Mouse (Mus musculus): Measurements from ENCODE around the gene Ano10. TPM values are rescaled to one million over a fixed set of nuclear protein-coding genes. Genes with fewer than 3 reads are reported as not detected.
A peak's percentile ranks its signal among the peaks of the same experiment; 100 is the strongest.

The Ano10 gene
- total RNA-seq, 2 experiments from 2014 or later = 27.1 to 28.1 TPM

DNA sequence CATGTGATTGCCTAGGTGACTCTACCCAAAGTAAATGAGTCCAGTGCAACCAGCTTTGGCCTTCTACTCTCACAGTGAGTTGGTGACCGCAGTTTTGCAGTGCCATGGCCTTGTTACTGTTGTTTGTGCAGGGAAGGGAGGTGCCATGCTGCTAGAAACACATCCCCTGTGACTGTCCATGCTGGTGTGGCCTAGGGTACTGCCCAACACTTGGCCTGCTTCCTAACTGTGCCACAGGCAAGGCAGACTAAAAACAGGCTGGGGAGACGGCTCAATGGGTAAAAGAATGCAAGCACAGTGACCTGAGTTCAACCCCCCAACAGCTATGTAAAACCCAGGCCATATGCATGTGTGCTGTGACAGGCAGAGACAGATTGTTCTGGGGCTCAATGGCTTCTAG lies 74.3 kb downstream of the Ano10 start:
- intact Hi-C loops (cut with DNase I) = no loop called here
- no peak for DNase-seq (ENCODE audit: low spot score in 2 of 2)

DNA sequence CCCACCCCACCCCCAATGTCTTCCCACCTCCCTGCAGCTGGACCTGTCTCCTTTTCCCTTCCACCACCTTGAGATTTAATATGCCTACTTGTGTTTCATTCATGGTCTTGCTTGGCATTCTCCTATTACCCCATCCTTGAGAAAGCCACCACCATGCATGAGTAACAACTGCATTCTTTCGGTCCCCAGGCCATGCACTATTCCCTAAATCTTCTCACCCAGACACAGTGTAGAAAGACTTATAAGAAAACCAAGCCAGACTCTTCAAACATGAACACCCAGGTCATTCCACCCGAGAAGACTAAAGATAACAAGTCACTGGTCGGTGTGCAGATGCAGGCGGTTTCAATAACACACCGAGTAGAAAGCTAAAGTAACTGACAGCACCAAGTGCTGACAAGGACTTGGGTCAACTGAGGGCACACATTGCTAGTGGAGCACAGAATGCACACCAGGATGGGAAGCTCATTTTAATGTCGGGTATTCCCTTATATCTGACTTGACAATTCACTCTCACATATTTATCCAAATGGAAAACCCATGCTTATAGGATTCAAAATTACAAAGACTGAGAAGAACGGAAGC lies 77.2 kb downstream of the Ano10 start:
- no peak for DNase-seq (ENCODE audit: low spot score in 2 of 2)
- intact Hi-C loops (cut with DNase I) = no loop called here

DNA sequence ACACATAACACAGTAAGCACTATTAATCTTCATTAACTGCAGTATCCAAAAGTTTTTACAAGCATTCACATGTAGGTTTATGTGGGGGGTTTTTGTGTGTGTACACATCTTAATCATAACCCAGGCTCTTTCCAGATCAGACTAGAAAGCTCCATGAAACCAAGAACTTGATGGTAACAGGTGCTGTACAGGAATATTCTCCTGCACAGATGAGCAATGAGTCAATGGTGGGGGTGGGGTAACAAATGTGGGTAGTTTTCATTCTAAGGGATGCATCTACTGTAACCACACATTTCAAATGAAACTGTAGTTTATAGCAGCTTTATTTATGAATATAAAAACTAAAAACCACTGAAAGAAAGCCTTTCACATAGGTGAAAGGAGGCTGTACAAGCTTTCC lies 79.1 kb downstream of the Ano10 start:
- intact Hi-C loops (cut with DNase I) = no loop called here
- DNase-seq (ENCODE audit: low spot score in 2 of 2) = no peak

DNA sequence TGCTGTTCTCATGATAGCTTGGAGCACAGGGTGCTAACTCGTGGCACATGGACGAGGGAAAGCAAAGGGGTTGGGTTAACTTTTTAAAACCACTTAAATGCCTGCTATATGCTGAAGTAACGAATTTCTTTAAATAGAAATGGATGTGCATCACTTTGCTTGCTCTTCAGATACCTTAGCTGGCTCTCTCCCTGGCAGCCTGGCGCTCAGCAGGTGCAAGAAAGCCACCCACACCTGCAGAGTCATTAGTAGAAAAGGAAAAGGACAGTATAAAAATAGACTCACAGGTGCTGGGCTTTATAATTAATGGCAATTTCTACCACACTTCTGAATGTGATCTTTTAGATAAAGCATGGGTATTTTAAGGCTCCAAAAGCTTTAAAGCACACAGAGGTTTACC lies 85.9 kb downstream of the Ano10 start:
- no peak for DNase-seq (ENCODE audit: low spot score in 2 of 2)
- intact Hi-C loops (cut with DNase I) = no loop called here

DNA sequence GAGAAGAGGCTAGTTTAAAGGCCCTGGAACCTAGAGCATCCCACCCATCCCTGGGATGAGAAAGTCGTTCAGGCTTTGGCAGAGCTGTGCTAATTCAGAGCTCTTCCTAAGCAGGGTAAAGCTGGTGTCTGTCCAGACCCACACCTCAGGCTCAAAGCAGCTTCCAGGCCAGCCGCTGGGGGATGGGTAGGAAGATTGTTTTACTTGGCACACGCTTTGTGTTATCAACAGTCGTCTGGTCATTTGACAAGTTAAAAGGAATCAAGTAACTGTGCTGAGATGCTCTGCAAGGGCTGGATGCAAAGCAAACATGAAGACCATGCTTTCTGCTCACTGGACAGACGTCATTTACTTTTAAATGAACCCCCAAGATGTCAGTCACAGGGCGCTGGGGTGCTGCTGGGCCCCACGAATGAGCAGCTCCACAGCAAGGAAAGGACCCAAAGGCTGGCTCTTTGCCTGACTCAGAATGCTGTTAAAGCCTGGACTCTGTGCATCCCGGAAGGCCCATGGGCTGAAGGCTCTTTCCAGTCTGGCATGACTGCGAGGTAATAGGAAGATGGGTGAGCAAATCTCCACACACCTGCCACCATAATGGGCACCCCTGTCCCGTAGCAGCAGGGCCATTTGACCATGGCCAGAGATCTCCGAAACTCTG lies 88.6 kb downstream of the Ano10 start:
- intact Hi-C loops (cut with DNase I) = no loop called here
- DNase-seq (ENCODE audit: low spot score in 2 of 2) = no peak

DNA sequence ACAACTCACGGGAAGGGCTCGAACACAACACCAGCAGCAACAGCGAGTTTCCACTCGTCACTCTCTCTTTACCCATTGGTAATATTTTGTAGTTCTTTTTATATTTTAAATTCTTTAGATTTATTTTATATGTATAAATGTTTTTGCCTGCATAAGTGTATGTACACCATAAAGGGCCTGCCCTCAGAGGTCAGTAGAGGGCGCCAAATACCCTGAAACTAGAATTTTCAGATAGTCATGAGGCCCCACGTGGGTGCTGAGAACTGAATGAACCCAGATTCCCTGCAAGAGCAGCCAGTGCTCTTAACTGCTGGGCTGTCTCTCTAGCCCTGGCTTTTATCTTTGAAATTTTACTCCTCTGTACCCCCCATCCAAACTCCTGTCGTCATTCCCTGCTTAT lies 89.7 kb downstream of the Ano10 start:
- intact Hi-C loops (cut with DNase I) = no loop called here

DNA sequence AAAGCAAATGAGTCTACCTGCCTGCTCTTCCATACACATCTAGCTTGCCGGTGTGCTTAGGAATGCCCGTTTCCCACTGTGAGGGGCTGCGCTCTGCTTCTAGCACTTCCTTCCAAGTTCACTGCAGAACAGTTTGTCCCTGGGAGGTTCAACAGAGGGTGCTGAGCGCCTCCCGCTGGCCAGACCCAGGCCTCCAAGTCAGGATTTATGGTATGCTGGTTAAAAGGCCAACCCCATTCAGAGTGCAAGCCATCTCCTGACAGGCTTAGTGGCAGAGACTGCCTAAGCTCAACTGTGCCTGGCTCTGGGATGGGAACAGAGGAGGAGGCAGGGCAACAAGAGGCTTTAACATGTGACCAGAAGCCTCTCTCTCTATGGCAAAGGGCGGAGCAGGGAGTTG lies 95.0 kb downstream of the Ano10 start:
- DNase-seq (ENCODE audit: low spot score in 2 of 2) = peak; percentile 25
- intact Hi-C loops (cut with DNase I) = no loop called here

More for the DNA sequence above, 89.7 kb downstream of the Ano10 start:
- no peak for DNase-seq (ENCODE audit: low spot score in 2 of 2)

DNA sequence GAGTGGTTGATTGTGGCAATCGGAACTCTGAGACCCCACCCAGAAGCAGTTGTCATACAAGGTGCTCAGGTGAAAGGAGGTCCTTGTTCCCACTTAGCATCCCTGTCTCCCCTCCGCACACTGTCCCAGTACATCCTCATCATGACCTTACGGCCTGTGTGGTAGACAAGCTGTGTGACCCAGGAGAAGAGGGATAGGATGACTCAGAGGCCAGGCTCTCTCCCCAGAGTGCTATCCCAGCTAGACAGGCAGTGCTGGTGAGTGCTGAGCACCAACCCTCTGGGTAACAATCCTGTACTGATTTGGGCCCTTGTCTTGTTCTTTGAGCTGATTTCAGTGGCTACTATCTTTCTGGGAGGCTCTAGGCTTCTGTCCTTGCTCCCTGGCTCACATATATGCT lies 95.6 kb downstream of the Ano10 start:
- DNase-seq (ENCODE audit: low spot score in 2 of 2) = no peak
- intact Hi-C loops (cut with DNase I) = no loop called here

DNA sequence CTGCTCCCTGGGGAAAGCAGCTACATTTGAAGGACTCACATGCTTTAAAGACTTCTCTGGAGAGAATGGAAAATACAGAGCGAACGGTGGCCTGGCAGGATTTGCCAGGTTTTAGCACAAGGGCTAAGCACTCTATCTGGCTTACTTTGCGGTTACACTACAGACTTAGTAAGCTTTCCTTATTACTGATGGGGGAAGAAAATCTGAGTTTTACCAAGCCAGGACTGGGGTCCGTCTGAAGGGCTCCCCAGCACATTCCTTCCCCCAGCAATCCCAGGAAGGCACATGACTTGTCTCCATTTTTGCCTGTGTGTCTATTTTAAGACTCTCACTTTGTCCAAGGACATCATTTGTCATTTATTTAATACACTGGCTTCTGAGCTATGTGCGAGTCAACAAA lies 97.2 kb downstream of the Ano10 start:
- DNase-seq (ENCODE audit: low spot score in 2 of 2) = no peak
- intact Hi-C loops (cut with DNase I) = no loop called here

DNA sequence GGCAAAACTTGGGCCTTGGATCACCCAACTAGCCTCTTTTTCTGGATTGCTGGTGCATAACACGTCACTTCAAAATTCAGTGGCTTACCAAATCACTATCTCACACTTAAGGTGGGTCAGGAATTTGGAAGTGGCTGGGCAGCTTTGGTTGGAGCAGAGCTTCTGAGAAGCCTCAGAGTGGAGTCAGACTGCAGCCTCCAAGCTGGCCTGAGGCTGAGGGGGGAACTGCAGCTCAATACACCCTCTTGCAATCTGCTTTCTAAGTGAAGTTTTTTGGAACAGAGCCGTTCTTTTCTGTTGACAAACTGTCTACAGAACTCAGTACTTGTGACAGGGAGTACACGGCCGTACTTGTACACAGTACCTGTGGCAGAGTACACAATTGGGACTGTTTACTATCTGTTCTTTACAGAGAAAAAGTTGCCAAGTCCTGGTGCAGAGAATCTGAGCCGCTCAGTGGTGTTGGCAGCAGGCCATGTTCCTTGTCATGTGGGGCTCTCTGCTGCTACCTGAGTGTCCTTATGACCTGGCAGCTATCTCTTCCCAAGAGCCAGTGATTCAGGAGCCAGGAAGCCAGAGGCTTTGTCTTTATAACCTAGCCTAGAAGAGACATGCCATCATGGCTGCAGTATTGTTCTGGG lies 99.1 kb downstream of the Ano10 start:
- no peak for DNase-seq (ENCODE audit: low spot score in 2 of 2)
- intact Hi-C loops (cut with DNase I) = no loop called here

DNA sequence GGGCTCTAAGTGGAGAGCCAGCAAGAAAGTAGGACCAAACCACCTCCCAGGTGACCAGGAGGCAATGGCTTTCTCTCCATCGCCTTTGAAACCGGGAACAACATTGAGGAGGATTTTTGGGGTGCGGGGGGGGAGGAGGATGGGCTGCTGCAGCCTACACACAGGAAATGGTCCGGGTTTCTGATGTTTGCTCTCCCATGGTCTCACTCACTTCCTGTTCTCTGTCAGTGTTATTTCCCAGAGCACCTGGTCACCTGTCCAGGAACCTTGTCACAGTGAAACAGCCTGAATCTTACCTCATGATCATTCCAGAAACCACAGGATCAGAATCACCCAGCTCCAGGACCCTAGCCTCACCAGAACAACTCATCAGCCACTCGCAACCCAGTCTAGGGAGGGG lies 100.4 kb downstream of the Ano10 start:
- intact Hi-C loops (cut with DNase I) = no loop called here
- DNase-seq (ENCODE audit: low spot score in 2 of 2) = no peak

DNA sequence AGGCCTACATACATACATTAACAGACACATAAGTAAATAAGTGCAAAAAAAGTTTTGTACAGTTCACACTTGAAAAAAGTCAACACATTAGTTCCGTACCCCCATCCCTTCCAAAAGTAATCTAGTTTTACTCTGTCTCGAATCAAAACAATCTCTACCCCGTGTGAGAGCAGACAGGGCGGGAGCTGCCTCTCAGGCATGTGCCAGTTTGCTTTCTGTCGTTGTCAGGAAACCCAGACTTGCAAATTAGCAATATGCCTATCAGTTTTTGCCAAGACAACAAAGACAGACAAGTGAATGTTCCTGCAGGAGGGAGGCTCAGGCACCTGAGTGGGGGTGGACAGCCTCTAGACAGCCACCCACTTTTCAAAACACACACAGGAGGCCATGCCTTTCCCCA lies 100.9 kb downstream of the Ano10 start:
- intact Hi-C loops (cut with DNase I) = no loop called here
- no peak for DNase-seq (ENCODE audit: low spot score in 2 of 2)

DNA sequence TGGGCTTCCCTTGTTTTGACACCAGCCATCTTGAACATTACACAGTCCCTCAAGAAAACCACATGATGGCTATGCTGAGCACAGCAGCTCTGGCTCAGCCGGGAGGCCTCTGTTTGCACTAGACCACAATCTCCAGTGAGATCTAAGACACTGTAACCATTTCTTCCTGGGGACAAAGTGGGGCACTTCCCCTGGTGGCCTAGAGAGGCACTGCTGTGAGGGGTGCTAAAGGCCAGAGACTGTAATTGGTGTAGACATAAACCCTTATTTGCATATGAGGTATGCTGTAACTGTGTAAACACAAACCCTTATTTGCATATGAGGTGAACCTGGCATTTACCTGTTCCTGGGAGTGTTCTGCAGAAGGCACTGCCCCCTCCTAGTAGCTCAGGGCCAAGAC lies 105.5 kb downstream of the Ano10 start:
- intact Hi-C loops (cut with DNase I) = no loop called here
- no peak for DNase-seq (ENCODE audit: low spot score in 2 of 2)

DNA sequence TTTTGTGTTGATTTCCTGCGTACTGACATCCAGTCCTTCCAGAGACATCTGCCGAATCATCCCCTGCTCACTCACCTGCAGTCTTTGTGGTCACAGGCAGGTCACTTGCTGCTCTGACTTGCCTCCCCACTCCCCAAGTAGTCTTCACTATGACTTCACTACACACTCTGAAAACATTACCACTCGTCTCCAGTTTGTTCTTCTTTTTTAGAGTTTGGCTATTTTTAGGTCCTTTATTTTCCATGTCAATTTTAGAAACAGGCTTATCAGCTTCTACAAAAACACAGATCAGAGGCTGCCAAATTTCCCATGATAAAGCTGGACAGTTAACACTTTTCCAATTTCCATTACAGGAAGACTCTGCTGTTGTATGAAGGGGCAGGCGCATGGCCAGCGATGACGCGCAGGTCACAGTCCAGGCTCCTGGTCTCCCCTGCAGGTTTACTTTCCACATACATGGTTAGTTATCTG lies 106.7 kb downstream of the Ano10 start:
- no peak for DNase-seq (ENCODE audit: low spot score in 2 of 2)
- intact Hi-C loops (cut with DNase I) = no loop called here

DNA sequence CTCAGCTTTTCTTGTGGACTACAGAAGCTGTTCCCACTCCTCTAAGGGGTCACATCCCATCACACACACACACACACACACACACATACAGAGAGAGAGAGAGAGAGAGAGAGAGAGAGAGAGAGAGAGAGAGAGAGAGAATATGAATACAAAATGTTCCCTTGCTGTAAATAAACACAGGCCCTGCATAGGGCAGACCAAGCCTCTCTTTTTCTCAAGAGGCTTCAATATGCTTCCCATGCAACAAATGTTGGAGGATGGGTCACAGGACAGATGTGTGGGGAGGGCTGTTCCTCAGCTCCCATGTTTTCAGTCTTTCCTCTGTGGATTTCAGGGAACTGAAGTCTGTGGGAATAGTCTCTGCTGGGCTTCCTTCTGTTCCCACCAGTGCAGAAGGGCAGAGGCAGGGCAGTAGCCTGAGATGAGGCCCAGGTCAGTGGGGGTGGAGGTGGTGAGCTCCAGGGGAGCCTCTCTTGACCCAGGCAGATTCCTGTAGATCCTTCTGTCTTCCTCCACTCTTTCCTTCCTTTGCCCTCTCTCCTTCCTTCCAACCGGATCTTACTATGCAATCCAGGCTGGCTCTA lies 107.5 kb downstream of the Ano10 start:
- intact Hi-C loops (cut with DNase I) = no loop called here

DNA sequence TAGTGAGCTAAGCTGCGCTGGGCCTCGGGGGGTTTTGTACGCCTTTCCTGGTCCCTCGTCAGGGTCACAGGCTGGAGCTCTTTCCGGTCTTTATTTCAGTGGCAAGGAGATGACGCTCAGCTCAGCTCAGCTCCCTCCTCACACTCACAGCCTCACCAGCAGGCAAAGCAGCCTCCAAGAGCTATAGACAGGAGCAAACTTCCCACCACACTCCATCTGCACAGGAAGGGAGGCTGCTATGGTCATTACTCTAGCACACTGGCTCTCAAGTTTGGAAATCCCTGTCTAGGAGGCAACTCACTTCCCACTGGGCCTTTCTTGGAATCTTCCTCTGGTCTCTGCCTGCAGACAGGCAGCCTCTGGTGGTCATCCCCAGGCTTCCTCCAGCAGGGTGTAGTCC lies 108.3 kb downstream of the Ano10 start:
- peak in 1 of 2 experiments; percentile 71 for DNase-seq (ENCODE audit: low spot score in 2 of 2)
- intact Hi-C loops (cut with DNase I) = loop anchor here (1.0 to 2.0 kb wide), 2 partner anchors 65 to 168 kb away; no protein-coding TSS in a partner anchor

More for the DNA sequence above, 107.5 kb downstream of the Ano10 start:
- no peak for DNase-seq (ENCODE audit: low spot score in 2 of 2)

DNA sequence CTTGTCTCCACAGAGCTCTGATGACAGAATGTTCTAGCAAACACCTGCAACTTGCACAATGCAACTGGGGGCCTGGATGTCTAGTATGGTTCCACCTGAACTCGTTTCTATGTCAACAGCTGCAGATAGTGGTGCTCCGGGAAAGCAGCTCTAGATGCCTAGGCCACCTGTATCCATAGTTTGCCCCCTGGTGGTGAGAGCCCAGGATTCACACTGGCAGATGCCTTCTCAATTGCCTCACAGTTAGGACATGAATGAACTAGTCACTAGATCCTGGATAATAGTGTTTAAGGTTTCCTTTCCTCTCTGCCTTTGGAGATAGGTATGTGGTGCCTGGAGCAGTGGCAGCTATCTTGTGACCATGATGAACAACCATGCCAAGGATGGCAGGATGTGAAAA lies 109.2 kb downstream of the Ano10 start:
- intact Hi-C loops (cut with DNase I) = loop anchor here (1.0 to 2.0 kb wide), 2 partner anchors 64 to 167 kb away; no protein-coding TSS in a partner anchor
- DNase-seq (ENCODE audit: low spot score in 2 of 2) = peak; percentile 69 to 77

DNA sequence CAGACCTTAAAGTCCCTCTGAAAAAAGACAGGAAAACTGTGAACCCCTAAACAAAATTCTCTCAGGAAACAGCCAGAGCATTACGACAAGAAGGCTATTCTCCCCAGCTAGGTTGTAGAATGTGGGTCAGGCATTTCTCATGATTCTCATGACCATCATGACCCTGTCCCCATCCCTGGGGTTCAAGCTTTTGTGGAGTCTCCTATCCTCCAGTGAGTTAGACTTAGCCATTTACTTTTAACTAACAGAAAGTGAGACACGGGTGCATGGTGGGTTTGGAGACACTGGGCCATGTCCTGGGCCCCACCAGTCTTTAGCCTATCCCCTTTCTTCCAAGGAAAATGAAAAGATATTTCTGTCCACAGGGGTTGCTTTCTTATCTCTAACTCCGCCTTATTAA lies 109.9 kb downstream of the Ano10 start:
- intact Hi-C loops (cut with DNase I) = loop anchor here (2.0 kb wide), 1 partner anchor 64 kb away; no protein-coding TSS in a partner anchor
- DNase-seq (ENCODE audit: low spot score in 2 of 2) = no peak

DNA sequence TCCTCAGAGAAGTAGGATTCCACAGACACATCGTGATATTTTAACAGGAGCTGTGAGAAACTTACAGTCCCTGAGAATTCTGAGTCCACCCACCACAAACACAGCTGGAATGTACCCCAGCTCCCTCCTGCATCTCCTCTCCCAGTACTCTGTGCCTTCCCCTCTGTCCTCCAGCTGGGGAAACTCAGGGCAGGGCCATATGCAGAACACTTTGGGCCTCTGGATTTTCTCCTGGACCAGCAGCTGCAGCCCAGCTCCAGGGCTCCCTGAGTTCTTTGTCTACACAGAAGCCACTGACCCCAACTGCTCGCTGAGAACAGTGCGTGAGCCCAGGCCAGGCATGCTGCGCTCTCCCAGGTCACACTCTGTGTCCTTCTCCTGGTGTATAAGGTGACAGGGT lies 111.1 kb downstream of the Ano10 start:
- intact Hi-C loops (cut with DNase I) = no loop called here
- DNase-seq (ENCODE audit: low spot score in 2 of 2) = no peak

DNA sequence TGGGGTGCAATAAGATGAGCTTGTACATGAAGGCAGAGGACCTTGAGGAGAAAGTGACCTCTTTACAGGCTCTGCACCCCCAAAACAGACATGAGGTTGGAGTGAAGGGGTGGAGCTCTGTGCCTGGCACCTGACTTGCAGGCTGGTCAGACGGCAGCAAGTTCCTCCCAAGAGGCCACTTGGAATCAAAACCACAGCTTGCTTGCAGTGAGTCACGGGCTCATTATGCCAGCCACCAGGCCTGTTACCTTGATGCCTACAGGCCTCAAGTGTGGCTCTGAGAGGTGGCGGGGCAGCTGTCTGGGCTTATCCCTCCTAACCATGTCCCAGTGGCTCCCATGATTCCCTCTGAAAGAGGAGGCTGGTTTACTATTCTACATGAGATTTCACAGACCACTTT lies 114.1 kb downstream of the Ano10 start:
- intact Hi-C loops (cut with DNase I) = no loop called here
- DNase-seq (ENCODE audit: low spot score in 2 of 2) = no peak

DNA sequence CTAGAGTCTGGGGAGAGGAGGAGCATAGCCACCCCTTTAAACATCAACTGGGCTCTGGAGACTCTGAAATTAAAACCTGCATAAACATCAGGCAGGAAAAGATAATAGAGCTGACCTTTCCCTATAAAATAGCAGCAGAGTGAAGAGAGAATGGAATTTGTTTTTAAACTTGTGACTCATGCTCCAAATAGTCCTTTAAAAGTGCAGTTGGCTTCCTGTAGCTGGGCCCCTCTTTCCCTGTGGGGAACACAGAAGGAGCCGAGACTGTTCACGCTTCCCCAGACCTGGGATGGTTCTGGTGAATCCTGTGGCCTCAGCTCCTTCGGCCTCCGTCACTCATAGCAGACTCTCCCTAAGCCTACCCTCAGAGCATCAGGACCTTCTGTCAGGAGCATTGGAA lies 115.8 kb downstream of the Ano10 start:
- no peak for DNase-seq (ENCODE audit: low spot score in 2 of 2)
- intact Hi-C loops (cut with DNase I) = no loop called here
